Mouse (Mus musculus): ENCODE data around the gene Tk1. TPM values are rescaled to one million over a fixed set of nuclear protein-coding genes. Genes with fewer than 3 reads are reported as not detected.

Tk1 gene
- total RNA-seq, 2 experiments from 2014 or later, result 108 to 198 TPM

- ATAC-seq (replicated peaks; ENCODE audit: poor library complexity), result no peak
Measured at GRCm38 (mm10) chr11:117774925-117775324, 51.0 kb downstream of the Tk1 start.

- no peak for ATAC-seq (replicated peaks; ENCODE audit: poor library complexity)
Measured at GRCm38 (mm10) chr11:117772352-117772751, 53.5 kb downstream of the Tk1 start.

GRCm38 (mm10) chr11:117770407-117770806 is 55.5 kb downstream of the Tk1 start:
- no peak for ATAC-seq (replicated peaks; ENCODE audit: poor library complexity)

GRCm38 (mm10) chr11:117769683-117770047 is 56.2 kb downstream of the Tk1 start:
- no peak for ATAC-seq (replicated peaks; ENCODE audit: poor library complexity)

GRCm38 (mm10) chr11:117768725-117769682 is 56.9 kb downstream of the Tk1 start:
- ATAC-seq (replicated peaks; ENCODE audit: poor library complexity), result no peak

- no peak for ATAC-seq (replicated peaks; ENCODE audit: poor library complexity)
Measured at GRCm38 (mm10) chr11:117766275-117766674, 59.6 kb downstream of the Tk1 start.

Other genes starting within 250 kb of the Tk1 start
- gene Tnrc6c, start 171.8 kb downstream of the Tk1 start, total RNA-seq (2015), result 18.8 and 22.1 TPM in 2 replicates
- gene Tnrc6c, start 171.8 kb downstream of the Tk1 start, total RNA-seq (2017), result 17.8 and 19.8 TPM in 2 replicates
- 2.1 and 3.1 TPM in 2 replicates for gene Tmc8, start 44.0 kb downstream of the Tk1 start, total RNA-seq (2015)
- 2.0 and 2.1 TPM in 2 replicates for gene Tmc8, start 44.0 kb downstream of the Tk1 start, total RNA-seq (2017)
- 34.0 and 50.6 TPM in 2 replicates for gene Tmc6, start 43.9 kb downstream of the Tk1 start, total RNA-seq (2015)
- 8.6 and 13.1 TPM in 2 replicates for gene Tmc6, start 43.9 kb downstream of the Tk1 start, total RNA-seq (2017)
- gene 6030468B19Rik, start 28.4 kb downstream of the Tk1 start, total RNA-seq (2015), result 0.37 and 0.76 TPM in 2 replicates
- gene 6030468B19Rik, start 28.4 kb downstream of the Tk1 start, total RNA-seq (2017), result not detected in 2 replicates
- gene Gm20708, start 16.4 kb downstream of the Tk1 start, total RNA-seq (2015), result 2.2 and 2.5 TPM in 2 replicates
- gene Gm20708, start 16.4 kb downstream of the Tk1 start, total RNA-seq (2017), result 0.92 TPM in 1 of 2 replicates, not detected in the other
- gene Syngr2, start 16.4 kb downstream of the Tk1 start, total RNA-seq (2015), result 223 and 243 TPM in 2 replicates
- gene Syngr2, start 16.4 kb downstream of the Tk1 start, total RNA-seq (2017), result 154 and 164 TPM in 2 replicates
- gene Afmid, start 168 bp downstream of the Tk1 start, total RNA-seq (2015), result 0.85 and 1.5 TPM in 2 replicates
- 2.6 and 3.0 TPM in 2 replicates for gene Afmid, start 168 bp downstream of the Tk1 start, total RNA-seq (2017)
- 179 and 200 TPM in 2 replicates for gene Birc5, start 23.2 kb upstream of the Tk1 start, total RNA-seq (2015)
- 183 and 213 TPM in 2 replicates for gene Birc5, start 23.2 kb upstream of the Tk1 start, total RNA-seq (2017)
- not detected in 2 replicates for gene Tmem235, start 34.7 kb upstream of the Tk1 start, total RNA-seq (2015)
- gene Tmem235, start 34.7 kb upstream of the Tk1 start, total RNA-seq (2017), result not detected in 2 replicates
- 2.9 and 4.1 TPM in 2 replicates for gene Tha1, start 47.4 kb upstream of the Tk1 start, total RNA-seq (2015)
- gene Tha1, start 47.4 kb upstream of the Tk1 start, total RNA-seq (2017), result 3.1 and 4.6 TPM in 2 replicates
- gene Socs3, start 144.0 kb upstream of the Tk1 start, total RNA-seq (2015), result 0.76 and 0.96 TPM in 2 replicates
- gene Socs3, start 144.0 kb upstream of the Tk1 start, total RNA-seq (2017), result 0.79 and 1.1 TPM in 2 replicates
- gene Pgs1, start 160.2 kb upstream of the Tk1 start, total RNA-seq (2015), result 13.0 and 14.7 TPM in 2 replicates
- 15.6 and 18.7 TPM in 2 replicates for gene Pgs1, start 160.2 kb upstream of the Tk1 start, total RNA-seq (2017)

Measured in megakaryocyte progenitor cell, adult 5-6 weeks (primary cell).